Mouse (Mus musculus) heart, embryonic 16.5 days (tissue): Measurements from ENCODE around the gene Olfr1134. TPM values are rescaled to one million over a fixed set of nuclear protein-coding genes. Genes with fewer than 3 reads are reported as not detected.

Experiments
- polyA plus RNA-seq: library from polyadenylated mRNA; unstranded; fragments of >200 nt; fragmentation: Nextera tagmentation; extraction: Ambion mirVana; gene quantifications from 2 replicates; pipeline ENCODE4 v1.2.1, GENCODE M21; 2015

The Olfr1134 gene
- polyA plus RNA-seq, 1 experiment from 2014 or later, result not detected

Other genes with a start within 250 kb of the Olfr1134 start
- not detected in 2 replicates for gene Olfr1123, start 241.8 kb downstream of the Olfr1134 start, polyA plus RNA-seq
- gene Olfr1124, start 228.2 kb downstream of the Olfr1134 start, polyA plus RNA-seq, result not detected in 2 replicates
- gene Olfr1126, start 204.5 kb downstream of the Olfr1134 start, polyA plus RNA-seq, result not detected in 2 replicates
- not detected in 2 replicates for gene Pramel7, start 161.4 kb downstream of the Olfr1134 start, polyA plus RNA-seq
- not detected in 2 replicates for gene Pramel6, start 151.9 kb downstream of the Olfr1134 start, polyA plus RNA-seq
- gene Olfr153, start 126.7 kb downstream of the Olfr1134 start, polyA plus RNA-seq, result not detected in 2 replicates
- not detected in 2 replicates for gene Olfr1128, start 112.9 kb downstream of the Olfr1134 start, polyA plus RNA-seq
- gene Olfr1129, start 84.6 kb downstream of the Olfr1134 start, polyA plus RNA-seq, result not detected in 2 replicates
- gene Olfr1130, start 52.2 kb downstream of the Olfr1134 start, polyA plus RNA-seq, result not detected in 2 replicates
- gene Olfr1131, start 31.4 kb downstream of the Olfr1134 start, polyA plus RNA-seq, result not detected in 2 replicates
- gene Olfr1132, start 20.9 kb downstream of the Olfr1134 start, polyA plus RNA-seq, result not detected in 2 replicates
- not detected in 2 replicates for gene Olfr1133, start 11.1 kb downstream of the Olfr1134 start, polyA plus RNA-seq
- gene Olfr1135, start 15.2 kb upstream of the Olfr1134 start, polyA plus RNA-seq, result not detected in 2 replicates
- not detected in 2 replicates for gene Olfr1136, start 35.5 kb upstream of the Olfr1134 start, polyA plus RNA-seq
- not detected in 2 replicates for gene Olfr1137, start 54.7 kb upstream of the Olfr1134 start, polyA plus RNA-seq
- gene Olfr1138, start 81.5 kb upstream of the Olfr1134 start, polyA plus RNA-seq, result not detected in 2 replicates
- not detected in 2 replicates for gene Olfr1140, start 85.3 kb upstream of the Olfr1134 start, polyA plus RNA-seq
- not detected in 2 replicates for gene Olfr1141, start 95.5 kb upstream of the Olfr1134 start, polyA plus RNA-seq
- gene Olfr152, start 121.0 kb upstream of the Olfr1134 start, polyA plus RNA-seq, result not detected in 2 replicates
- gene Olfr1143, start 142.1 kb upstream of the Olfr1134 start, polyA plus RNA-seq, result not detected in 2 replicates
- gene Olfr1145, start 151.4 kb upstream of the Olfr1134 start, polyA plus RNA-seq, result not detected in 2 replicates
- not detected in 2 replicates for gene Olfr1148, start 172.1 kb upstream of the Olfr1134 start, polyA plus RNA-seq
- not detected in 2 replicates for gene Olfr1150-ps1, start 185.5 kb upstream of the Olfr1134 start, polyA plus RNA-seq
- not detected in 2 replicates for gene Olfr1151, start 197.4 kb upstream of the Olfr1134 start, polyA plus RNA-seq
- gene Olfr1152, start 208.0 kb upstream of the Olfr1134 start, polyA plus RNA-seq, result not detected in 2 replicates
- gene Olfr1153, start 236.5 kb upstream of the Olfr1134 start, polyA plus RNA-seq, result not detected in 2 replicates
- gene Olfr1154, start 246.7 kb upstream of the Olfr1134 start, polyA plus RNA-seq, result not detected in 2 replicates